Mouse (Mus musculus) hindbrain, embryonic 16.5 days (tissue): Measurements from ENCODE around the gene Wdr35. TPM values are rescaled to one million over a fixed set of nuclear protein-coding genes. Genes with fewer than 3 reads are reported as not detected.

Experiments
- polyA plus RNA-seq: library from polyadenylated mRNA; unstranded; fragments of >200 nt; fragmentation: Nextera tagmentation; extraction: Ambion mirVana; gene quantifications from 2 replicates; pipeline ENCODE4 v1.2.1, GENCODE M21; 2015

Gene Wdr35
- polyA plus RNA-seq, 1 experiment from 2014 or later: 23.6 TPM

Other genes with a start within 250 kb of the Wdr35 start
- 18.0 and 21.5 TPM in 2 replicates for gene Sdc1, start 202.6 kb upstream of the Wdr35 start, polyA plus RNA-seq
- 205 and 210 TPM in 2 replicates for gene Laptm4a, start 52.2 kb upstream of the Wdr35 start, polyA plus RNA-seq
- 0.24 and 0.80 TPM in 2 replicates for gene Matn3, start 26.0 kb upstream of the Wdr35 start, polyA plus RNA-seq
- gene Ttc32, start 56.1 kb downstream of the Wdr35 start, polyA plus RNA-seq: 7.3 and 8.8 TPM in 2 replicates